Mouse (Mus musculus) CH12.LX (cell line): ENCODE results near the gene Slc34a2. TPM values are rescaled to one million over a fixed set of nuclear protein-coding genes. Genes with fewer than 3 reads are reported as not detected.

Experiments used
- DNase-seq: peaks from one replicate; pipeline ENCODE4 v3.0.0-alpha.2; 2013; ENCODE audit errors: extremely low read depth
- H3K27ac ChIP-seq: 2 replicates; pipeline ENCODE4 v1.5.1; 2012; ENCODE audit warnings: low read depth, mild to moderate bottlenecking, control low read depth, moderate library complexity; ENCODE audit not compliant: insufficient read depth
- H3K27me3 ChIP-seq: replicated peaks from 2 replicates; pipeline ENCODE3; 2012; ENCODE audit warnings: inconsistent platforms
- H3K36me3 ChIP-seq, 2 experiments: replicated peaks in 1 of 2; 2 replicates each; pipeline versions ENCODE3 to v1.6.1; 2012; ENCODE audit warnings: inconsistent platforms in 1 of 2, low read length in 1 of 2, mild to moderate bottlenecking in 1 of 2, mixed read lengths in 1 of 2, moderate library complexity in 1 of 2; ENCODE audit not compliant: control insufficient read depth in 1 of 2, insufficient read depth in 1 of 2
- H3K4me1 ChIP-seq, 2 experiments: 2 replicates each; pipeline ENCODE4 v1.6.1; 2012; ENCODE audit warnings: inconsistent platforms in 1 of 2, moderate library complexity in 1 of 2; ENCODE audit not compliant: insufficient read depth in 2 of 2, control insufficient read depth in 1 of 2
- H3K4me2 ChIP-seq: 2 replicates; pipeline ENCODE4 v1.6.1; 2012; ENCODE audit warnings: low read depth, mild to moderate bottlenecking, control low read depth; ENCODE audit not compliant: poor library complexity, insufficient read depth, severe bottlenecking
- H3K4me3 ChIP-seq, 3 experiments: fragments of 150-350 bp in 1 of 3; sonication (generic) in 1 of 3; replicated peaks in 1 of 3; 2 replicates each; pipeline versions ENCODE3 to v1.5.1; 2011 to 2012; ENCODE audit warnings: low read depth in 2 of 3, low read length in 2 of 3, mild to moderate bottlenecking in 2 of 3, moderate library complexity in 2 of 3, control low read depth in 1 of 3, improper control_type of control experiment in 1 of 3, inconsistent platforms in 1 of 3, mixed read lengths in 1 of 3; ENCODE audit not compliant: poor library complexity in 1 of 3
- H3K79me2 ChIP-seq: replicated peaks from 2 replicates; pipeline ENCODE4 v1.6.1; 2012; ENCODE audit warnings: mild to moderate bottlenecking, moderate library complexity; ENCODE audit not compliant: control insufficient read depth, poor library complexity, insufficient read depth, severe bottlenecking; ENCODE audit errors: extremely low read depth
- H3K9ac ChIP-seq: 2 replicates; pipeline ENCODE4 v1.6.1; 2012; ENCODE audit warnings: low read depth, mild to moderate bottlenecking, control low read depth, moderate library complexity; ENCODE audit not compliant: insufficient read depth
- H3K9me3 ChIP-seq: replicated peaks from 2 replicates; pipeline ENCODE3; 2012; ENCODE audit warnings: low read length, inconsistent platforms, mixed read lengths
- BHLHE40 ChIP-seq: IDR thresholded peaks from 2 replicates; pipeline ENCODE4 v1.6.1; 2011; ENCODE audit warnings: mild to moderate bottlenecking, low read depth, low read length, improper control_type of control experiment
- CHD2 ChIP-seq: IDR thresholded peaks from 2 replicates; pipeline ENCODE4 v1.6.1; 2011; ENCODE audit warnings: low read length, improper control_type of control experiment
- EP300 ChIP-seq: IDR thresholded peaks from 2 replicates; pipeline ENCODE4 v1.6.1; 2011; ENCODE audit warnings: low read length, improper control_type of control experiment
- ETS1 ChIP-seq: conservative IDR thresholded peaks from 2 replicates; pipeline ENCODE4 v1.6.1; 2012; ENCODE audit warnings: low read depth, mild to moderate bottlenecking, inconsistent platforms, low read length, improper control_type of control experiment, moderate library complexity
- GABPA ChIP-seq: IDR thresholded peaks from 2 replicates; pipeline ENCODE4 v1.6.1; 2012; ENCODE audit warnings: low read depth, low read length, improper control_type of control experiment, inconsistent platforms; ENCODE audit not compliant: insufficient replicate concordance
- JUN ChIP-seq: IDR thresholded peaks from 2 replicates; pipeline ENCODE4 v1.6.1; 2011; ENCODE audit warnings: low read depth, mild to moderate bottlenecking, low read length, improper control_type of control experiment, moderate library complexity; ENCODE audit not compliant: insufficient read depth
- KAT2A ChIP-seq: IDR thresholded peaks from 2 replicates; pipeline ENCODE4 v1.6.1; 2012; ENCODE audit warnings: low read length, improper control_type of control experiment, inconsistent platforms; ENCODE audit not compliant: insufficient replicate concordance
- MAZ ChIP-seq: IDR thresholded peaks from 2 replicates; pipeline ENCODE4 v1.6.1; 2012; ENCODE audit warnings: low read depth, mild to moderate bottlenecking, inconsistent platforms, low read length, improper control_type of control experiment, moderate library complexity
- MEF2A ChIP-seq: IDR thresholded peaks from 2 replicates; pipeline ENCODE4 v1.6.1; 2014; ENCODE audit warnings: low read depth, mild to moderate bottlenecking, inconsistent platforms, low read length, improper control_type of control experiment, borderline replicate concordance
- MXI1 ChIP-seq: IDR thresholded peaks from 2 replicates; pipeline ENCODE4 v1.6.1; 2011; ENCODE audit warnings: mild to moderate bottlenecking, low read depth, low read length, improper control_type of control experiment
- MYC ChIP-seq: IDR thresholded peaks from 2 replicates; pipeline ENCODE4 v1.6.1; 2011; ENCODE audit warnings: low read depth, mild to moderate bottlenecking, improper control_type of control experiment, low read length
- NRF1 ChIP-seq: IDR thresholded peaks from 2 replicates; pipeline ENCODE4 v1.6.1; 2014; ENCODE audit warnings: low read depth, mild to moderate bottlenecking, inconsistent platforms, low read length, improper control_type of control experiment, moderate library complexity
- PAX5 ChIP-seq: IDR thresholded peaks from 2 replicates; pipeline ENCODE4 v1.6.1; 2012; ENCODE audit warnings: low read length, inconsistent platforms, mixed read lengths
- POLR2A ChIP-seq: IDR thresholded peaks from 2 replicates; pipeline ENCODE4 v1.6.1; 2011; ENCODE audit warnings: low read depth, mild to moderate bottlenecking, improper control_type of control experiment, low read length
- RAD21 ChIP-seq: IDR thresholded peaks from 2 replicates; pipeline ENCODE4 v1.6.1; 2011; ENCODE audit warnings: low read depth, mild to moderate bottlenecking, low read length, improper control_type of control experiment, moderate library complexity
- RCOR1 ChIP-seq: conservative IDR thresholded peaks from 2 replicates; pipeline ENCODE4 v1.6.1; 2012; ENCODE audit warnings: low read depth, mild to moderate bottlenecking, inconsistent platforms, low read length, improper control_type of control experiment
- TBP ChIP-seq: conservative IDR thresholded peaks from 2 replicates; pipeline ENCODE4 v1.6.1; 2011; ENCODE audit warnings: low read depth, low read length, improper control_type of control experiment
- USF1 ChIP-seq: IDR thresholded peaks from 2 replicates; pipeline ENCODE4 v1.6.1; 2014; ENCODE audit warnings: low read depth, mild to moderate bottlenecking, inconsistent platforms, low read length, improper control_type of control experiment
- USF2 ChIP-seq: conservative IDR thresholded peaks from 2 replicates; pipeline ENCODE4 v1.6.1; 2011; ENCODE audit warnings: low read depth, low read length, improper control_type of control experiment
- ZNF384 ChIP-seq: IDR thresholded peaks from 2 replicates; pipeline ENCODE4 v1.6.1; 2012; ENCODE audit warnings: low read depth, low read length, improper control_type of control experiment, inconsistent platforms
- dilution Hi-C: fragments of 300-500 bp; cut with MboI; formaldehyde crosslinking; loops from 2 replicates; pipeline ENCODE4 v1.14.3; 2020; ENCODE audit warnings: low sequenced_read_pairs; ENCODE audit not compliant: extremely low pct_unique_long_range_greater_than_20kb, extremely low pct_ligation_motif_present
- in situ Hi-C: fragments of 300-500 bp; cut with MboI; formaldehyde crosslinking; loops from 3 replicates; pipeline ENCODE4 v1.14.3; 2019; ENCODE audit warnings: low sequenced_read_pairs, low pct_ligation_motif_present, low pct_unique_long_range_greater_than_20kb, mixed read lengths
- polyA plus RNA-seq: library from polyadenylated mRNA; unstranded; fragments of >175 nt; gene quantifications from 2 replicates; pipeline ENCODE4 v1.2.1, GENCODE M21; 2012; ENCODE audit warnings: low read depth; ENCODE audit not compliant: insufficient read length
- total RNA-seq, 2 experiments: library from RNA; depleted of rRNA; stranded (reverse); fragments of 300-350 nt in 1 of 2; fragments of >200 nt in 1 of 2; gene quantifications; 2 replicates each; pipeline ENCODE4 v1.2.3; 2012 to 2014

Gene Slc34a2
- total and polyA plus RNA-seq, 3 experiments = not detected

GRCm38 (mm10) chr5:53003981-53004380, 33.9 kb upstream of the Slc34a2 start:
- H3K36me3 ChIP-seq = no peaks in the 10 kb centered on the region
- H3K4me1 ChIP-seq = peaks cover 0 to 2% of the 10 kb centered on the region in 2 experiments; a peak in 2 of 4 replicates
- no peak overlapping the region for H3K9ac ChIP-seq
- H3K27ac ChIP-seq = no peak overlapping the region
- DNase-seq = no peak
- TF ChIP-seq MEF2A = no peak
- TF ChIP-seq GABPA = no peak
- in situ Hi-C loops (no loop called here), dilution Hi-C loops (no loop called here)
- H3K27me3 ChIP-seq = no peaks in the 10 kb centered on the region
- no peaks in the 10 kb centered on the region for H3K9me3 ChIP-seq
- no peaks in the 10 kb centered on the region for H3K79me2 ChIP-seq
- H3K4me2 ChIP-seq = no peak overlapping the region
- H3K4me3 ChIP-seq = no peak overlapping the region

- H3K9ac ChIP-seq = no peak overlapping the region
- TF ChIP-seq MAZ (no peak), RAD21 (no peak), NRF1 (no peak), TBP (no peak), MYC (no peak), EP300 (no peak), RCOR1 (no peak), USF1 (no peak), GABPA (no peak), CHD2 (no peak), ZNF384 (no peak), POLR2A (no peak), JUN (no peak), MEF2A (no peak), PAX5 (no peak), ETS1 (no peak), MXI1 (no peak), BHLHE40 (no peak), USF2 (no peak), KAT2A (no peak)
- TF ChIP-seq, all 38 proteins: peak for 0
- H3K4me1 ChIP-seq = peaks cover 0 to 8% of the 10 kb centered on the region in 2 experiments; a peak in 2 of 4 replicates
- dilution Hi-C loops (no loop called here), in situ Hi-C loops (no loop called here)
- H3K27ac ChIP-seq = no peak overlapping the region
- no peak for DNase-seq
- no peaks in the 10 kb centered on the region for H3K27me3 ChIP-seq
- no peaks in the 10 kb centered on the region for H3K79me2 ChIP-seq
- no peaks in the 10 kb centered on the region for H3K9me3 ChIP-seq
- H3K4me2 ChIP-seq = no peak overlapping the region
- H3K36me3 ChIP-seq = no peaks in the 10 kb centered on the region
- no peak overlapping the region for H3K4me3 ChIP-seq
These were observed 28.7 kb upstream of the Slc34a2 start for GRCm38 (mm10) chr5:53009027-53009769.
